Mouse (Mus musculus): ENCODE measurements around the gene Trp53i13.

Trp53i13 gene

DNA sequence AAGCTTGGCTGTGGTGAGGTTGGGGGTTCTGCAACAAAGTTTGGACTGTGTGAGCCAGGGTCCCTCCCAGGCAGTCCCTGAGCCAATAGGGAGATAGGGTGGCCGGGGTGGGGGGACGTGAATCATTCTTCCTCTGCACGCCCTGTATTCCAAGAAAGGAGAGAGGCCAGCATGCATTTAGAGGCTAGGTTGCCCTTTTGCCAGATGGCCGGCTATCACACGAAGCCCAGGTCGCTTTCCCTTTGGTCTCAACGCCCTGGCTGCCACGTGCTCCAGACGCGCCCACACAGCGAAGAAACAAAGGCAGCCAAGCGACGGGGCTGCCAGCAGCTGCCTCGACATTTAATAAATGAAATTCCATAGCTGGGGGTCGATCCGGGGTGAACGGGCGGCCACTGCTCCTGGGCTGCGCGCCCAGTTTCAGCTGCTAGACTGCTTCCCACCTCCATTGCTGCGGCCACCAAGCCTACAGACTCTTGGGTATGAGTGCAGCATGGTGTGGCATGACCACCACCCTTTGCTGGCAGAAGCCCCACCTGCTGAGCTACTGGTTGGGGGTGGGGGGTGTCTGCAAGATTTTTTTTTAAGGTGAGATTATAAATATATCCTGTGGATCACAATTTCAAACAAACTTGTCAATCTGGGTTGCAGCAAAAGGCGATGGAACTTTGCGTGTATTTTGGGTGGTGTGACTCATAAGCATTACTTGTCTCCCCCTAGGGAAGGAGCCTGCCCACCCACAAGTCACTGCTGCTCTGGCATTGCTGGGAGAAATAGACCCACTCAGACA is 24.1 kb downstream of the Trp53i13 start:
- DNase-seq = peak; percentile 52 to 74

- peak; percentile 92 for DNase-seq
These were observed 24.7 kb downstream of the Trp53i13 start for GRCm38 (mm10) chr11:77491123-77491501.

GRCm38 (mm10) chr11:77490451-77490850 is 25.3 kb downstream of the Trp53i13 start:
- DNase-seq = peak in 1 of 2 experiments; percentile 26

DNA sequence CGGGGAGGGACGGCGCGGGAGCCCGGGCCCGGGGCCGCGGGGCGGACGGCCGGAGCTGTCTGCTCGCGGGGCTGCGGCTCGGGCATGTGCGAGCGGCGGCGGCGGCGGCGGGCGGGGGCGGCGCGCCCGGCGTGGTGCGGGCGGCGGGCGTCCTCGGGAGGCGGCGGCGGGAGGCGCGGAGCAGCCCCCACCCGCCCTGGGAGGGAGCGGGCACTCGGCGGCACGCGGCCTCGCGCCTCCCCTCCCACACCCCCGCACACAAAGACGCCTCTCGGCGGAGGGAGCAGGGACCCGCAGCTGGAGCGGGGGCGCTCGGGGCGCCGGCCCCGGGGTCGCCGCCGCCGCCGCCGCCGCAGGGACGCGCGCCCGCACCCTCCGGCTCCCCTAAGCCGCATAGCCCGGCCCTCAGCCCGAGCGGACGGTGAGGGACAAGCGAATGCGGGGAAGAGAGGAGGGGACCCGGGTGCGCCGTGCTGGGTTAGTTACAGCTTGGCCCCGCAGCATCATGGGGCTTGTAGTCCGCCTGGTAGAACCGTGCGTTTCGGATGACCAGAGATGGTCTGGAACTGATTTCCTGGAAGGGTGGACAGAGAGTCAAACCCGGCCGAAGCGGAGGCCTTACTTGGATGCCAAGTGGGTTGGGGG is 26.1 kb downstream of the Trp53i13 start, which contains the start of gene Ankrd13b:
Gene Ankrd13b, minus strand, starts transcription at position 88 of the 645 bp plus-strand sequence.
- peak; percentile 82 to 89 for DNase-seq

- peak in 1 of 2 experiments; percentile 47 for DNase-seq
These were observed 26.8 kb downstream of the Trp53i13 start for GRCm38 (mm10) chr11:77488771-77489581.

DNA sequence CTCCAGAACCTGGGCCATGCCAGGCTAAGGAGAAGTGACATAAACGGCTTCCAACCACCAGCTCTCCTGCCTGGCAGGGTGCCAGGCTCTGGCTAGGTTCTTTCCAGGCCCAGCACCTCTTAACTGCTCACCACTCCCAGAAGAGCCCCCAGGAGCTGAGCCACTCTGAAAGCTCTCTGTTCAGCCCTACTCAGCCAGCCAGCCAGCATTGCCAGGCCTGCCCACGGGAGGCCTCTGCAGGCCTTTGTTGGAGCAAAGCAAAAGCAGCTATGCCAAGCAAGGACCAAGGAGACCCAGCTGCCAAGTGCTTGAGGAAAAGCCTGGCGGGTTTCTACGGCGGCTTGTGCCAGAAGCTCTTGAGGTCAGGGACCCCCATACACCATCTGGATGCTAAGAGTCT is 29.0 kb downstream of the Trp53i13 start:
- DNase-seq = peak in 1 of 2 experiments; percentile 35

DNA sequence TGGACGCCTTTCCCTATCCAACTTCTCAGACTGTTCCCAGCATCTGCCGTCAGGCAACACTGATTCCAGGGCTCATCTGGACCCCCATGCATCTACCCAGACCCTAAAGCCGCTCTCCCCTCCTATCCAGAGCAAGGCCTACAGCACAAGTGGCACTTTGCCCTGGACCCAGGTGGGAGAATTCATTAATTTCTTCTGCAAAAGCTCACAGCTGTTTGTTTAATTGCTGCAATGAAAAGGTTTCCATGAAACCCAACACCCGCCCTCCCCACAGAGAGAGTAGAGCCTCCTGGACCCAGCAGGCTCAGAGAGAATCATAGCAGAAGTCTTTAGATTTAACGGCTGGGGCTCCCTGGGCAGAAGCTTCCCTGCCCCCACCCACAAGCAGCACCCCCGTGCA is 30.6 kb downstream of the Trp53i13 start:
- DNase-seq = peak in 1 of 2 experiments; percentile 27

- no peak for DNase-seq
These were observed 32.1 kb downstream of the Trp53i13 start for GRCm38 (mm10) chr11:77483510-77484255.

GRCm38 (mm10) chr11:77483043-77483442 is 32.7 kb downstream of the Trp53i13 start:
- no peak for DNase-seq

DNA sequence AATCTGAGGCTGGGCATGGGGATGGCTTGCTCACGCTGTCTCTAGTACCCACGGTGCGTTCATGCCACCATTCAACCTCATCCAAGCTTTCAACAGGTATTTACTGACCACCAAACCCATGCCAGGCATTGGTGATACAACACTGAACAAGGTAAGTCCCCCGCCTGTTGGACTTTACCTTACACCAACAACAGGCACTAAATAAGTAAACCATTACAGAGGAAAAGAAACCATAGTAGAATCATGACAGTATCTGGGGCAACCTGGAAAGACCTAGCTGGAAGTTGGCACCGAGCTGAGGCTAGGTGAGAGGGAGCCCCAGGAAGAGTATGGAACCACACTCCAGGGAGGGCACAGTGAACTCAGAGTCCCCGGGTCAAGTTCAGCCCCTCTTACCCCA is 38.9 kb downstream of the Trp53i13 start:
- DNase-seq = no peak

GRCm38 (mm10) chr11:77476216-77476615 is 39.6 kb downstream of the Trp53i13 start:
- DNase-seq = no peak

DNA sequence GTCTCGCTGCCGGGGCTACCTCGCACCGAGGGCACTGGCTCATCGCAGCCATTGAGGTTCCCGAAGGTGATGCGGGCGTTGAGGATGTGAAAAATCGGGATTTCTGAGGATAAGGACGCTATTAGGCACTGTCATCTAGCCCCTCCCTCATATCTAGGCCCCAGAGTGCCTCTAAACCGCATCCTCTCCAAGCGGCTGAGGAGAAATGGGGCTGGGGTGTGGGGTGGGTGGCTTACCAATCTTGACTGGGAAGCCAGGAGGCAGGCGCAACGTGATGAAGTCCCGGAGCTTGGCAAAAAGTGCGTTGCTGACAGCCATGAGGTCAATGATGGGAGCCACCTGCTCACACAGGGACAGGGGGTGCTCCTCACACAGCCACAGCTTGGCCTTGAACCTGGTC is 43.0 kb downstream of the Trp53i13 start:
- no peak for DNase-seq

DNA sequence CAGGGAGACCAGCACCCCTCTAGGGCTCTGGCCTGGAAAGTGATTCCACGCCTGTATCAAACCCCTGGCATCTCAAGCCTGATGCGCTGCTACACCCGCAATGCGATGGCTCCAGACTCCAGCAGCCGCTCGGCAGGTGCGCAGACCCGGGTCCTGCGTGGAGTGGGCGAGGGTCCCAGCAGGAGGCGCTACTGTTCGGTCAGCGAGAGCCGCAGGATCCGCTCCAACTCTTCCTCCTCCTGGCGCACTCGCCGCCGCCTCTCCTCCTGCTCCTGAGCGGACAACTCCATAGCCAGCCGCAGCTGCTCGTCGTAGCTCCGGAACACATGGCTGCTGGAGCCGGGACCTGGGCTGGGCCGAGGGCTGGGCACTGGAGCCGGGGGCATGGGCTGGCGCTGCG is 44.4 kb downstream of the Trp53i13 start:
- no peak for DNase-seq

DNA sequence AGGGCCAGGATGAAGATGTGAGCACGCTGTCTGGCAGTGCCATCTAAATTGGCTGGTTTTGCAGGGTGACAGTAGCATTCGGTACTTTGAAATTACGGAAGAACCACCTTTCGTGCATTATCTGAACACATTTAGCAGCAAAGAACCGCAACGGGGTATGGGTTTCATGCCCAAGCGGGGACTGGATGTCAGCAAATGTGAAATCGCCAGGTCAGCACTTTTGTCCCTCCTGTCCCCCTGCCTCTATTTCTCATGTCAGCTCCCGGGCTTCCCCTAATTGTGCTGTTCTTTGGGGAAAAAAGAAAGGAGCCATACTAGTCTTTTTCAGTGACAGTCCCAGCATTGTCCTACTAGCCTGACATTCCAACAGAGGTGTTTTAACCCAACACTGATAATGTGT is 47.4 kb downstream of the Trp53i13 start:
- DNase-seq = no peak

GRCm38 (mm10) chr11:77467784-77468183 is 48.0 kb downstream of the Trp53i13 start:
- DNase-seq = peak; percentile 82 to 87

DNA sequence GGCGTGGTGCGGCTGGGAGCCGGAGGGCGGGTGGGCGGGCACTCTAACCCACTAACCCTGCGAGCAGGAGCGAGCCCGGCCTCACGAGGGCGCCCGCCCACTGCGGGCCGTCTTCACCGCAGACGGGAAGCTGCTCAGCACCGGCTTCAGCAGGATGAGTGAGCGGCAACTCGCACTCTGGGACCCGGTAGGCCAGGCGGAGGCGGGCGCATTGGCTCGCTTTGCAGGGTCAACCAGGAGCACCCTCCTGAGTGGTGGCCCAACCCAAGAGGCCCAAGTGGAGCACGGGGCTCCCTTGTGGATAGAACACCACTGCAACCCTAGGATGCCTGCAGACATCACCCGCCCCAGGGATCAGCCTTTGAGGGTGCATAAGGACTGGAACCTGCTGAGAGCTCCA is 48.6 kb downstream of the Trp53i13 start:
- DNase-seq = peak; percentile 84 to 90

GRCm38 (mm10) chr11:77466544-77466943 is 49.2 kb downstream of the Trp53i13 start:
- DNase-seq = no peak

DNA sequence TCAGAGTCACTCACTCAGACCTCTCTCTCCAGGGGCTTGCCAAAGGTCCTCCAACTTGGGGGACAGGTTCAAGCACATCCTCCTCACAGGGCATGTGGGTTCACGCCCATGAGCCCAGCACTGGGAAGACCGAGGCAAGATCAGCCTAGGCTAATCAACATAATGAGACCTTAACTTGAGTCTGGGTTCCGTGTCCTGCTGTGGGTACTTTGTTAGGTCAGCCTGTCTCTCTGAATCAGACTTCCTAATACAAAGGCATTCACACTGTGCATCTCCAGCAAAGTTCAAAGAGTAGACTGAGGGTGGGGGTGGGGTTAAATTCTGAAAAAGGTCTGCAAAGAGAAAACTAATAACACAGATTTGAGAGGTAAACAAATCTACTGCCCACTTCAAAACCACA is 50.7 kb downstream of the Trp53i13 start:
- DNase-seq = no peak

- DNase-seq = no peak
These were observed 51.1 kb downstream of the Trp53i13 start for GRCm38 (mm10) chr11:77464684-77465083.

DNA sequence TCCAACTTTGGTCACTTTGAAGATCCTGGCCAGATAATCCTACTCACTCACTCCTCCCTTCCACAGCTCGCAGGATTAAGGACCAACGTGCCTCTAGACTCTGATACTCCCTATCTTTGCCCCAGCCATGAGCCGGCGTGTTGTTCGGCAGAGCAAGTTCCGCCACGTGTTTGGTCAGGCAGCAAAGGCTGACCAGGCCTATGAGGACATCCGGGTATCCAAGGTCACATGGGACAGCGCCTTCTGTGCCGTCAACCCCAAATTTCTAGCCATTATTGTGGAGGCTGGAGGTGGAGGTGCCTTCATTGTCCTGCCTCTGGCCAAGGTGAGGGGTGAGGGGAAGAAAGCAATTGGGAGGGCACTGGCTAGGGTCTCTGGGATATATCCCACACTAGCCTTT is 52.0 kb downstream of the Trp53i13 start:
- DNase-seq = no peak

DNA sequence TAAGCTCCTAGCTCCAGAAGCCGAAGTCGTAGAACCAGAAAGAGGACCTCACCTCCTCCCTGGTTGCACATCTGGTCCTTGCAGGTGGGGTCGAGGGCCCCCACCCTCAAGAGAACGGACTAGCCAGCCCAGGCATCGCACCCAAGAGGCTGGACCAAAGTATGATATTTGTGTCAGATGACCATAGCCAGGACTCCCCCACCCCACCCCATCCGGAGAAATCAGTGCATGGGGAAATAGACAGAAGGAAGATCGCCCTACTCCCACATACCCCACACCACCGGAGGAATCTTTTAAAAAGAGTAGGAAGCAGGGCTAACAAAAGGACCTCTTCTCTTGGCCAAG is 52.7 kb downstream of the Trp53i13 start:
- DNase-seq = no peak

GRCm38 (mm10) chr11:77462283-77463100 is 53.3 kb downstream of the Trp53i13 start, which contains the start of gene Coro6:
TSS of gene Coro6 (plus strand) at chr11:77462411.
- DNase-seq = peak; percentile 89 to 92

All from kidney, postnatal 25 days (tissue).